Mouse (Mus musculus) A20 (cell line): ENCODE measurements around the gene Ube2q1.
"Not testable (repeated sequence)": the region's sequence is repeated elsewhere in the genome, so short reads cannot be mapped to it uniquely, and the experiment has no call there.

Experiments
- DNase-seq: peaks from one replicate; pipeline ENCODE4 v3.0.0-alpha.2; 2011; ENCODE audit warnings: low read depth, low spot score

The Ube2q1 gene

DNA sequence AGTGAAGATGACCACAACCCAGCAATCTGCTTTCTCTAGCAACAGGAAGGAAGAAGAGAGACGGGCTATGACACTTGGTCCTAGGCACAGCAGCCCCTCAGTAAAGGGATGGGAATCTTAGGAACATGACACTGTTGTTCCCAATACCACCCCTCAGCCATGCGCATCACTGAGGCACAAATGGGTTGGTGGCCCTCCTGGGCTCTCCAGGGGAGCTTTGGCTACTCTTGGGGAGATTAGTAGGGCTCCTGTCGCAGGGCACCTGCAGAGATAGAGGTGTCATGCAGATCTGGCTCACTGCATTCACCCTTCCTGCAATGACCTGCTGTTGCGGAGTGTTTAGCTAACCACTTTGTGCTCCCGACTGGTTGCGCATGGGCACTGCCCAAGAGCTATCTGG, 12.9 kb downstream of the Ube2q1 start:
- DNase-seq, result no peak

DNA sequence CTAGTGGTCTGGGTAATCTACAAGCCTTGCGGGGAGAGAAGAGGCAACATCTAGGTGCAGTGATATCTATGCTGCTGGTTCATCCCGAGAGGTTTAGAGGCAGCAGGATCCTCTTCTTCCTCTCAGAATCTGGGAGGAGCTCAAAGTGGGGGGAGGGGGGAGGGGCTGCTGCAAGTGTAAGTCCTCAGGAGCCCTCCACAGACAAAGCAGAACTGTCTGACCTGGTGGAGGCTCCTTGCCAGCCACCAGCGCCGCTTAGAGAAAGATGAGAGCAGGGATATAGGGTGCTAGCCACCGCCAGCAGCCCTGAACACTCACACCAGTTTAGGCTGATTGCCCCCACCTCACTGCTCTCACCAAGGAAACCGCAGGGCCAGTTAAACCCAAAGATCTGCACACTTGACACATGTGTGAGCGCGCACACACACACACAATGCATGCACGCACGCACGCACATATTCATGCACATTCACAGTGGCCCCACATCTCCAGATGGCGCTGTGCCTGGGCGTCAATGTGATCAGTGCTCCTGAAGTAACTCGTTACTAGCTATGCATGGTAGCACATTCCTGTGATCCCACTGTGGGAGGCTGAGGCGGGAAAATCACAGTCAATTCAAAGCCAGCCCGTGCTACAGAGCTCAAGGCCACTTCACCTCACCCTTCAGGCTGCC, 15.4 kb downstream of the Ube2q1 start:
- no peak for DNase-seq

DNA sequence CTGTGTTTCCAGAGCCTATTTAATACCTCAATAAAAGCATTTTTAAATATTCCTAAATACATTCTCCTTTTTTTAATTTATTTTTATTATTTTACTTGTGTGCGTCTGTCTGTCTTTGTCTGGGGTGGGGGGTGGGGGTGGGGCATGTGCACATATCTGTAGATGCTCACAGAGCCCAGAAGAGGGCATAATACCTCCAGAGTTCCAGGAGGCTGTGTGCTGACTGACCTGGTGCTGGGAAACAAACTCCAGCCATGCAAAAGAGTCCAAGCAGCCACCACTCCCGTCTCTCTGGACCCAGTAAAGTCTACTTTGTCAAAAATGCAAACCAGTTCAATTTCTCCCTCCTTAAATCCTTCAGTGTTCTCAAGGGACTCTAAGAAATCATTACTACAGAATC, 21.2 kb downstream of the Ube2q1 start:
- DNase-seq, result peak; percentile 37

DNA sequence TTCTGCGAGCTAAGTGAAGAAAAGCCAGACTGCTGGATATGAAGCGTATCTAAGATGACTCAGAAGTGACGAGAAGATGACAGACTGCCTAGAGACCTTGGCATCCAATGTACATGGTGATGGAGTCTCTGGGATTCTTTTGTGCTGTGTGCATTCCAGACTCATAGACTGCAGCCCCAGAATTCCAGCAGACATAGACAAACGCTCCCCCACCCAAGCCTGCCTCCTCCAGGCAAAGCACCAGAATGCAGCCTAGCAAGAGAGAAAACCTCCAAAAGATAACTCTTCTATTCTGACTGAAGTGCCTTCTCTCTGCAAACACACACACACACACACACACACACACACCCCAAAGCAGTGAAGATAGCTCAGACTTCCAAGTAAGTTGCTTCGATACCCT, 22.3 kb downstream of the Ube2q1 start:
- no peak for DNase-seq

- peak; percentile 81 for DNase-seq
Measured at GRCm38 (mm10) chr3:89796358-89796757, 22.9 kb downstream of the Ube2q1 start.

DNA sequence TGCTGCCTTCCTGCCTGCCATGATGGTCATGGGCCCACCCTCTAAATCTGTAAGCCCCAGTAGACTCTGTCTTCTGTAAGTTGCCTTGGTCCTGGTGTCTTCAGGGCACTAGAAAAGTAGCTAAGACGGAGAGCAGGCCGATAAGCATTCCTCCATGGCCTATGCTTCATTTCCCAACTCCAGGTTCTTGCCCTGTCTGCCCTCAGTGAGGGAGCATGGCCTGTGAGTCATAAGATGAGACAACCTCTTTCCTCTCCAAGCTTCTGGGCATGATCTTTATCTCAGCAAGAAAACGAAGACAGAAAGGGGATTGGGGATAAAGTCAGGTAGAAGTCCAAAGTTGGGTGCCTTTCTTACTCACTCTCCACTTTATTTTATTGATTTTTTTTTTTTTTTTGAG, 25.1 kb downstream of the Ube2q1 start:
- DNase-seq, result no peak

DNA sequence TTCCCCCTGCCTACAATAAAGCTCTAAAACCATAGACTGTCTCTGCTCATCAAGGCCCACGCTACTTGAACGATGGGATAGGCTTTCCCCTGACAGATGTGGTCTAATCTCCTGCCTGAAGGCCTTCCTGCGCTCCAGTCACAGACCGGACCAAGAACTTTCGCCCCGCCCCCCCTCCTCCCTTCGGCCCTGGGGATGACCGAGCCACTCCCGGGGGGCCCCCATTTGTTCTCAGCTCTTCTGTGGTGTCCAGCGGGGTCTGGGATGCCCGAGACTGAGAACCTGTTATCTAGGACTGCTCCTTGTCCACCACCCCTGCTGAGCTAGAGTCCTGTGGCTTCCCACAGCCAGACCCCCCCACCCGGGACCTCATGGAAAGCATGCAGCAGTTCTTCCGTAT, 26.1 kb downstream of the Ube2q1 start:
- DNase-seq, result no peak

- not testable (repeated sequence) for DNase-seq
Measured at GRCm38 (mm10) chr3:89800078-89800477, 26.7 kb downstream of the Ube2q1 start.

DNA sequence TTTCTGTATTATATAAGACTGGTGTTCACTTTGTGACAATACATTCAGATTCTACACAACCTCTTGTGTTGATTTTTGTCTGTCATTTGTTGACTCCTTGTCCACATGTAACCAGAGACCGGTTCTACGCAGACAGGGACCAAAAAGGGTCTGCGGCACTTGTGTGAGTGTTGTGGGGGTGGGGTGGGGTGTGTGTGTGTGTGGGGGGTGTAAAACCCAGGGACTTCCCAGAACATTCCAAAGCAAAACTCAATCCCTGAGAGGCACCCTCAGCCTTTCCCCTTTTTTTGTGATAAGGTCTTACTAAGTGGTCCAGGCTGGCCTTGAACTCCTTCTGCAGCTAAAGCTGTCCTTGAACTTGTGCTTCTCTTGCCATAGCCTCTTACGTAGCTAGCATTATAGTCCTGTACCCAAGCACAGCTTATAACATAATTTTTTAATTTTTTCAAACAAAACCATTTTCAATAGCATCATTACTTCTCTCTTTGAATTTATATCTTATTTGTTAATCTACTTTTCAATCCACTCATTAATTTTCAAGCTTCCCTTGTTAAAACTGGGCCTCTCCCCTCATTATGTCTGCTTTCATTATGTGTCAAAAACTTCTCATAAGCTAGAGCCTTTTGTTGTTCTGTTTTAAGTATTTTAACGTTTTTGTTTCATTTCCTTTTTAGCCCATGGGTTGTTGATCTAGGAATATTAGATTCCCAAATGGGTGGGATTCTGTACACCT, 27.5 kb downstream of the Ube2q1 start:
- DNase-seq, result no peak

GRCm38 (mm10) chr3:89801507-89801847, 28.1 kb downstream of the Ube2q1 start:
- DNase-seq, result peak; percentile 81

- no peak for DNase-seq
Measured at GRCm38 (mm10) chr3:89802876-89803275, 29.5 kb downstream of the Ube2q1 start.

DNA sequence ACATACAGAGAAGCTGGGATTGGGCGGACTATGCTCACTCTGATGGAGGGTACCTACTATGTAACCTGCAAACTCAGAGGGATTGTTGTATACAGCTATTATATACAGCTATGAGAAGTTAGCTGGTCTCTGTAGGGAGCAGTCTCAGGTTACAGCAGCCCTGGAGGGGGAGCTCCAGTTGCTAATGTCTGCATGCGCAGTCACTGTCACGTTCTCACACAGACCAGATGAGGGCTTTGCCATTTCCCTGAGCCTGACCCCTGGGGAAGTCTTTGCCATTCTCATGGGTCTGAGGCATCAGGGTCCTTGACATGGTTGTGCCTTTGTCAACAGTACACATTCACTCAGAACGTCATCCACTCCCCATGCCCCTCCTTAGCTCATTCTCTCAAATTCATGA, 31.8 kb downstream of the Ube2q1 start:
- DNase-seq, result no peak

DNA sequence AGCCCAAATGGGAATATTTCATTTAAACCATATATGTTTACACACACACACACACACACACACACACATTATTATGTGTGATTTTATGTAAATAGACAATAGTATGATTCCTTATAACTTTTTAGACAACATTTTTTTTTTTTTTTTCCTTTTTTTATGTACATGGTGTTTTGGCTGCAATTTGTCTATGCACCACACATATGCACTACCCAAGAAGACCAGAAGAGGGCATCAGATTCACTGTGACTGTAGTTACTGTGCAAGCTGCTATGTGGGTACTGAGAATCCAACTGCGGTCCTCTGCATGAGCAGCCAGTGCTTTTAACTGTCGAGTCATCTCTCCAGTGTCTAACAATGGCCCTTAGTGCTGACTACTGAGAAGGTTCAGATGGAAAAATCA, 33.3 kb downstream of the Ube2q1 start:
- DNase-seq, result peak; percentile 44

DNA sequence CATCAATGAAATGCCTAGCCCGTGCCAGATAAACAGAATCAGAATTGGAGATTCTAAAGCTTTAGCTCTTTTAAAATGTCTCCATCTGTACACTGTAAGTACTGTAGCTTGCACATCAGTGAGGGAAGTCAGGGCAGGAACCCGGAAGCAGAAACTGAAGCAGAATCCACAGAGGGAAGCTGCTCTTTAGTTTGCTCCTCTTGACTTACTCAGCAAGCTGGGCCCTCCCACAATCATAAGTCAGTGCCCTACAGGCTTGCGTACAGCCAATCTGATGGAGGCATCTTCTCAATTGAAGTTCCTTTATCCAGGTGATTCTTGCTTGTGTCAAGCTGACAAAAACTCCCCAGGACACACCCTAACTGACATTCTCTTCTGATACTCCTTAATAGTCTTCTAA, 33.8 kb downstream of the Ube2q1 start:
- DNase-seq, result no peak

GRCm38 (mm10) chr3:89807881-89808280, 34.5 kb downstream of the Ube2q1 start:
- DNase-seq, result no peak

GRCm38 (mm10) chr3:89808638-89809037, 35.2 kb downstream of the Ube2q1 start:
- no peak for DNase-seq

GRCm38 (mm10) chr3:89810841-89811240, 37.4 kb downstream of the Ube2q1 start:
- DNase-seq, result peak; percentile 38

- no peak for DNase-seq
Measured at GRCm38 (mm10) chr3:89812166-89812565, 38.8 kb downstream of the Ube2q1 start.

DNA sequence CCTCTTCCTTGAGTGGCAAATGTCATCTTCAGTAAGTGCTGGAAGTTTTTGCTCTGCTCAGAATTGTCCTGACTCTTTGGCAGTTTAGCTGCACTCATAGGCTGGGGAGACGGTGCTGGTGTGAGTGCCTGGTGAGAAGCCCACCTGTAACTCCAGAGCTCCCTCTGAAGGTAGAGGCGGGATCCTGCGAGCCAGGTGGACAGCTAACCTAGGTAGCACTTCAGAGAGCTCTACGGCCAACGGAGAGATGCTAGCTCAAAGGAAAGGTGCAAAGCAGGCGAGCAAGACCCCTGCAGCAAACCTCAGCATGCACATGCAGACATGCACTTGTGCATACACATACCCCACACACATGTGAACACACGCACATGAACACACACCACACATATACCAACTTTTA, 40.6 kb downstream of the Ube2q1 start:
- DNase-seq, result no peak

DNA sequence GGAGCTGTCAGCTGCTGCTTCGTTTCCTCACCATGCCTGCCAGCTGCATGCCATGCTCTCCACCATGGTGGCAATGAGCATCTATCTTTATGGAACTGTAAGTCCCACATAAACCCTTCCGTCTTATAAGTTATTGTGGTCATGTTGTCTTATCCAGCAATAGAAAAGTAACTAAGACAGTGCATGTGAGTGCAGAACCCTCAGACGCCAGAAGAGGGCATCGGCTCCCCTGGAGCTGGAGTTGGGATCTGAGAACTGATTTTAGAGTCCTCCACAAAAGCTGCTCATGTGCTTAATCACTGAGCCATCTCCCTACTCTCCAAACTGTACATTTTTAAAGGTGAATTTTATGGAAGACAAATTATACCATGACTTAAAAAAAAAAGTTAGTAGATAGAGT, 43.6 kb downstream of the Ube2q1 start:
- DNase-seq, result peak; percentile 59

DNA sequence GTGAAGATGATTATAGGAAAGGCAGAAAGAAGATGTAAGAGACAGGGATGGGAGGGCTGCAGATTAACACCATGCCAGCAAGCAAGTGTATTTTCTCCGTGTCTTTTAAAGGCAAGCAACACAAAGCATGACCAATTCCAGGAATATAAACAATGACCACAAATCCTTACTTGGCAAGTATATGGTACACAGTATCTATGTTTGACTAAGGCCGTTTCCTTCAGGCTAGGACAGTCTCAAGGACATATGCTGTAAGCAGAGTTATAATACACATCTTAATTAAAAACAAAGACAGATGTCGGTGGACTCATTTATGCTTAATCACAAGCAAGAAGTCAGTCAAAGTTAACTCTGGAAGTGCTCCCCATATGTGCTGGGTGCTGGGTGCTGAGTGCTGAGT, 45.2 kb downstream of the Ube2q1 start:
- no peak for DNase-seq

- DNase-seq, result no peak
Measured at GRCm38 (mm10) chr3:89819897-89820296, 46.5 kb downstream of the Ube2q1 start.

GRCm38 (mm10) chr3:89820311-89821095, 47.1 kb downstream of the Ube2q1 start:
- DNase-seq, result no peak
